Mouse (Mus musculus) lung, embryonic 15.5 days (tissue): ENCODE results near the gene Amotl2. TPM values are rescaled to one million over a fixed set of nuclear protein-coding genes. Genes with fewer than 3 reads are reported as not detected.
"Not testable (repeated sequence)": the region's sequence is repeated elsewhere in the genome, so short reads cannot be mapped to it uniquely, and the experiment has no call there.

Experiments
- ATAC-seq: fragments of 200-750 bp; cut with Nextera tagmentation; 2 replicates; pipeline ENCODE4 v1.8.0; 2017; ENCODE audit warnings: moderate number of reproducible peaks, borderline replicate concordance; ENCODE audit not compliant: low FRiP score, low TSS enrichment; ENCODE audit errors: extremely low read depth
- H3K27ac ChIP-seq: fragments of 300-500 bp; sonication (generic); 2 replicates; pipeline ENCODE4 v1.5.1; 2015; ENCODE audit warnings: moderate library complexity, mild to moderate bottlenecking, inconsistent platforms
- H3K27me3 ChIP-seq: fragments of 300-500 bp; sonication (generic); 2 replicates; pipeline ENCODE4 v1.6.1; 2015; ENCODE audit warnings: inconsistent platforms
- H3K36me3 ChIP-seq: fragments of 300-500 bp; sonication (generic); 2 replicates; pipeline ENCODE4 v1.6.1; 2015; ENCODE audit warnings: inconsistent platforms
- H3K4me1 ChIP-seq: fragments of 300-500 bp; sonication (generic); 2 replicates; pipeline ENCODE4 v1.6.1; 2015; ENCODE audit warnings: inconsistent platforms
- H3K4me2 ChIP-seq: fragments of 300-500 bp; sonication (generic); 2 replicates; pipeline ENCODE4 v1.6.1; 2015; ENCODE audit warnings: inconsistent platforms, mild to moderate bottlenecking, moderate library complexity
- H3K4me3 ChIP-seq: fragments of 300-500 bp; sonication (generic); 2 replicates; pipeline ENCODE4 v1.5.1; 2015; ENCODE audit warnings: mild to moderate bottlenecking, inconsistent platforms
- H3K9ac ChIP-seq: fragments of 300-500 bp; sonication (generic); 2 replicates; pipeline ENCODE4 v1.6.1; 2015; ENCODE audit warnings: inconsistent platforms
- H3K9me3 ChIP-seq: fragments of 300-500 bp; sonication (generic); 2 replicates; pipeline ENCODE4 v1.6.1; 2016; ENCODE audit warnings: inconsistent platforms
- WGBS: fragments of 180-500 bp; shearing (Covaris S2); methylation state at CpG from one replicate; pipeline ENCODE4 v1.1.7; 2015; 5-methylcytosine and 5-hydroxymethylcytosine counted together
- polyA plus RNA-seq: library from polyadenylated mRNA; unstranded; fragments of >200 nt; fragmentation: Nextera tagmentation; extraction: Ambion mirVana; gene quantifications from 2 replicates; pipeline ENCODE4 v1.2.1, GENCODE M21; 2015

The Amotl2 gene
- polyA plus RNA-seq, 1 experiment from 2014 or later = 47.0 TPM

DNA sequence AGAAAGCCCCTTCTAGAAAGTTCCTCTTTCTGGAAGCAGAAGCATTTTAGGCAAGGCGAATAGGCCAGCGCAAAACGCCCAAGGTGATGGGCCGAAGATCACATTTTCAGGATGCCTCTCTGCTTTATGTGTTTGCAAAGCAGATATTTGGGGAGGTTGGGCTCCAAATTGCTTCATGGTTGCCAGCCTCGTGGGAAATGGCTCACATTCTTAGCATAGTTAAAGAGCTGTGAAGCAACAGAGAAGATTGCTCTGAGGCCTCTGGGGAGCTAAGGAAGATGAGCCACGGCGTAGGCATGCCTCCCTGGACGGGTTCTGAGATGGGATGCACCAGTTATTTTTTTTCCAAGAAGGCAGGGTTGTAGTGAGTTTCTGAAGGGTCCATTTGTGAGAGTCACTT, 47.0 kb downstream of the Amotl2 start:
- ATAC-seq = no peak
- WGBS = 44% methylated on average over 8 of the region's 8 CpGs
- H3K27me3 ChIP-seq = no peaks in the 10 kb centered on the region
- no peak overlapping the region for H3K4me3 ChIP-seq
- no peaks in the 10 kb centered on the region for H3K9me3 ChIP-seq
- H3K36me3 ChIP-seq = no peaks in the 10 kb centered on the region
- peaks cover 47% of the 10 kb centered on the region for H3K4me1 ChIP-seq
- no peak overlapping the region for H3K27ac ChIP-seq
- H3K9ac ChIP-seq = no peak overlapping the region
- H3K4me2 ChIP-seq = no peak overlapping the region

- not testable (repeated sequence) for H3K36me3 ChIP-seq, ATAC-seq, H3K9me3 ChIP-seq, H3K27me3 ChIP-seq, H3K27ac ChIP-seq, H3K9ac ChIP-seq, H3K4me2 ChIP-seq, H3K4me3 ChIP-seq
- 90% methylated on average over 2 of the region's 2 CpGs for WGBS
- peaks cover 46% of the 10 kb centered on the region for H3K4me1 ChIP-seq
Measured at GRCm38 (mm10) chr9:102764540-102764939, 48.1 kb downstream of the Amotl2 start.

- Histone ChIP-seq H3K4me1 (peaks cover 50% of the 10 kb centered on the region), H3K9me3 (no peaks in the 10 kb centered on the region), H3K27me3 (no peaks in the 10 kb centered on the region), H3K9ac (no peak overlapping the region), H3K27ac (peak overlapping the region; percentile 81), H3K36me3 (no peaks in the 10 kb centered on the region), H3K4me2 (no peak overlapping the region), H3K4me3 (no peak overlapping the region)
- ATAC-seq = peak; percentile 62; the same call in 1 of the 2 replicates
- 61% methylated on average over 3 of the region's 3 CpGs for WGBS
Measured at GRCm38 (mm10) chr9:102766741-102767140, 50.3 kb downstream of the Amotl2 start.

GRCm38 (mm10) chr9:102769257-102769656, 52.8 kb downstream of the Amotl2 start:
- WGBS = 43% methylated on average over 3 of the region's 3 CpGs
- no peak overlapping the region for H3K4me2 ChIP-seq
- H3K27me3 ChIP-seq = no peaks in the 10 kb centered on the region
- H3K4me3 ChIP-seq = no peak overlapping the region
- no peak overlapping the region for H3K27ac ChIP-seq
- peaks cover 34% of the 10 kb centered on the region for H3K4me1 ChIP-seq
- H3K9ac ChIP-seq = no peak overlapping the region
- H3K9me3 ChIP-seq = no peaks in the 10 kb centered on the region
- 0 out of 2 replicates have a peak, but pooled peaks have one; percentile 28 for ATAC-seq
- no peaks in the 10 kb centered on the region for H3K36me3 ChIP-seq

DNA sequence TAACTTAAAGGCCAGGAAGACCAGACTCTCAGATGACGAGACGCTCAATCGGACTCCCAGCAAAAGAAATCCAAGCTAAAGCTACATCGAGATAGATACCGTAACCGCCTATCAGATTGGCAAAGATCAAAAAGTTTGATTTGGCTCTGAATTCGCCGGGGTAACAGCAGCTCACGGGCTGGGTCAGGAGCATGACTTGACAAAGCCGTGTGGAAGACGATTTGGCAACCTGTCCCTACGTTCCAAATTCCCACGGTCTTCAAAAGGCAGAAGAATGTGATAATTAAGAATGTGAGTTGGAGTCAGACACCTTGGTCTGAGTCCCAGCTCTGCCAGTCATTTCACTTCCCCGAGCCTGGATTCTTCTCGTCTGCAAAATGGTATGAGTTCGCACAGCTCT, 53.7 kb downstream of the Amotl2 start:
- ATAC-seq = no peak
- H3K4me1 ChIP-seq = peaks cover 39% of the 10 kb centered on the region
- H3K27ac ChIP-seq = no peak overlapping the region
- H3K4me2 ChIP-seq = no peak overlapping the region
- H3K9me3 ChIP-seq = no peaks in the 10 kb centered on the region
- no peak overlapping the region for H3K4me3 ChIP-seq
- H3K9ac ChIP-seq = no peak overlapping the region
- 70% methylated on average over 16 of the region's 16 CpGs for WGBS
- no peaks in the 10 kb centered on the region for H3K27me3 ChIP-seq
- H3K36me3 ChIP-seq = no peaks in the 10 kb centered on the region

DNA sequence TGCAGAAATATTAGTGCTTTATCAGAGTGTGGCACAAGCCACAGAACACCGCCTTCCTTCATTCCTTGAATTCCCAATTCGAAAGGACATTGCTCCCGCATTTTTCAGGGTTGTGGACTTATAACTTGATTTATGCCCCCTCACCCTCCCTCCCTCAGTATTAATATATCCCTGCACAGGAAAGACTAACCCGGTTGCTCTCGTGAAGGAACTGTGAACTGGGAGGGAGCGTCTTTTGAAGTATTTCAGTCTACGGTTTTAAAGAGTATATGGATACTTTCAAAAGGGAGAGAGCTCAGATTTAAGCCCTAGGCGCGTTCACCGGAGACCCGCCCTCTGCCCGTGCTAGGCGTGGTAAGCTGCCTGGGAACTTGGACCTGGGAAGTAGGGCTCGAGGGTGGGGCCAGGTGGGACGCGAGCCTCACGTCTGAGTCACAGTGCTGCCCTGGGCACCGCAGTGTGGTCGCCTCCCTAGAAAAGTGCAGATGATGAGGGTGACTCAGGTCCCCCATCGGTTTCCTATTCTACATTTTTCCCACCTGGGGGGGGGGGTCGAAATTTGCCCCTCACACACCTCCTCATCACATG, 54.9 kb downstream of the Amotl2 start:
- no peaks in the 10 kb centered on the region for H3K27me3 ChIP-seq
- 30% methylated on average over 21 of the region's 21 CpGs for WGBS
- ATAC-seq = peak; percentile 68; the same call in 1 of the 2 replicates
- no peaks in the 10 kb centered on the region for H3K36me3 ChIP-seq
- peak overlapping the region; percentile 36; the same call in 1 of the 2 replicates for H3K27ac ChIP-seq
- H3K9me3 ChIP-seq = no peaks in the 10 kb centered on the region
- H3K9ac ChIP-seq = no peak overlapping the region
- peaks cover 50% of the 10 kb centered on the region for H3K4me1 ChIP-seq
- H3K4me3 ChIP-seq = no peak overlapping the region
- H3K4me2 ChIP-seq = peak overlapping the region; percentile 31

- peaks cover 56% of the 10 kb centered on the region for H3K4me1 ChIP-seq
- no peaks in the 10 kb centered on the region for H3K9me3 ChIP-seq
- H3K4me3 ChIP-seq = no peak overlapping the region
- H3K27ac ChIP-seq = peak overlapping the region; percentile 90
- peak overlapping the region; percentile 24; the same call in 1 of the 2 replicates for H3K4me2 ChIP-seq
- H3K27me3 ChIP-seq = no peaks in the 10 kb centered on the region
- peak; percentile 61 for ATAC-seq
- WGBS = 19% methylated on average over 18 of the region's 18 CpGs
- H3K36me3 ChIP-seq = no peaks in the 10 kb centered on the region
- H3K9ac ChIP-seq = no peak overlapping the region
Measured at GRCm38 (mm10) chr9:102777631-102778591, 61.4 kb downstream of the Amotl2 start.

DNA sequence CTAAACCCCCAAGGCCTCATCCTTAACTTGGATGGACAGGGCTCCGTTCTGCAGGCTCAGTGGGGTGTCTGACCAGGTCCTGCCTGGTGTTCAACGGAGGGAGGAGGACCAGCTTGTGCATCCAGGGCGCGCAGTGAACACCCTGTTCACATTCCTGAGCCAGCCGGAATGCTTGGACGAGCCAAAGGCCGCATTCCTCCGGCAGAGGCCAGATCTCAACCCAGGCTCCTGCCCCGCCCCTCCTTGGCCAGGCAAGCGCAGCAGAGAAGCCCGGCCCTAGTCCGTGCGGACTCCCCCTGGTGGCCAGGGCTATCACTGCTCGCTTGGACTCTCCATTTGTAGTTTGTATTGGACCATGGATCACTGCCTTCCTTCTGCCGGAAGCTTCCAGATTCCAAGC, 63.0 kb downstream of the Amotl2 start:
- Histone ChIP-seq H3K27me3 (no peaks in the 10 kb centered on the region), H3K27ac (peak overlapping the region; percentile 90), H3K4me2 (peak overlapping the region; percentile 35; the same call in 1 of the 2 replicates), H3K36me3 (no peaks in the 10 kb centered on the region), H3K9me3 (no peaks in the 10 kb centered on the region), H3K9ac (no peak overlapping the region; the same call in 1 of the 2 replicates), H3K4me3 (no peak overlapping the region), H3K4me1 (peaks cover 68% of the 10 kb centered on the region)
- WGBS = 5% methylated on average over 15 of the region's 15 CpGs
- ATAC-seq = peak; percentile 84

Other genes starting within 250 kb of the Amotl2 start
- 0.15 and 0.36 TPM in 2 replicates for gene Ky, start 210.9 kb upstream of the Amotl2 start, polyA plus RNA-seq
- gene Anapc13, start 90.4 kb upstream of the Amotl2 start, polyA plus RNA-seq = 166 and 183 TPM in 2 replicates
- 49.9 and 59.8 TPM in 2 replicates for gene Cep63, start 90.1 kb upstream of the Amotl2 start, polyA plus RNA-seq
- 23.4 and 25.6 TPM in 2 replicates for gene Ryk, start 118.2 kb downstream of the Amotl2 start, polyA plus RNA-seq